Mouse (Mus musculus): ENCODE measurements around the gene Oxsr1. TPM values are rescaled to one million over a fixed set of nuclear protein-coding genes. Genes with fewer than 3 reads are reported as not detected.

The Oxsr1 gene
- polyA plus RNA-seq, 1 experiment from 2014 or later: 4.8 TPM

GRCm38 (mm10) chr9:119337842-119338241 is 15.6 kb upstream of the Oxsr1 start:
- no peak overlapping the region for H3K4me3 ChIP-seq (replicated peaks)
- no peak overlapping the region for H3K27ac ChIP-seq (replicated peaks)
- no peak for ATAC-seq (ENCODE audit: insufficient read depth)
- no peaks in the 10 kb centered on the region for H3K9me3 ChIP-seq (replicated peaks)
- no peak overlapping the region for H3K9ac ChIP-seq
- peaks cover 16% of the 10 kb centered on the region; the same call in 1 of the 2 replicates for H3K36me3 ChIP-seq (replicated peaks)
- peaks cover 54% of the 10 kb centered on the region for H3K4me1 ChIP-seq (replicated peaks)
- WGBS (ENCODE audit: insufficient replicate concordance): 89% methylated on average over 14 of the region's 14 CpGs
- no peaks in the 10 kb centered on the region for H3K27me3 ChIP-seq
- no peak overlapping the region for H3K4me2 ChIP-seq

- H3K27ac ChIP-seq (replicated peaks): no peak overlapping the region
- peaks cover 16% of the 10 kb centered on the region; the same call in 1 of the 2 replicates for H3K36me3 ChIP-seq (replicated peaks)
- H3K4me2 ChIP-seq: no peak overlapping the region
- WGBS (ENCODE audit: insufficient replicate concordance): 65% methylated on average over 4 of the region's 4 CpGs
- no peak overlapping the region for H3K4me3 ChIP-seq (replicated peaks)
- ATAC-seq (ENCODE audit: insufficient read depth): no peak
- peaks cover 36% of the 10 kb centered on the region for H3K4me1 ChIP-seq (replicated peaks)
- no peaks in the 10 kb centered on the region for H3K27me3 ChIP-seq
- H3K9ac ChIP-seq: no peak overlapping the region
- no peaks in the 10 kb centered on the region for H3K9me3 ChIP-seq (replicated peaks)
These were observed 13.3 kb upstream of the Oxsr1 start for GRCm38 (mm10) chr9:119335571-119335970.

- H3K27me3 ChIP-seq: no peaks in the 10 kb centered on the region
- H3K9ac ChIP-seq: no peak overlapping the region
- no peak for ATAC-seq (ENCODE audit: insufficient read depth)
- no peak overlapping the region for H3K4me3 ChIP-seq (replicated peaks)
- H3K9me3 ChIP-seq (replicated peaks): no peaks in the 10 kb centered on the region
- H3K27ac ChIP-seq (replicated peaks): peak overlapping the region; percentile 51; the same call in 1 of the 2 replicates
- WGBS (ENCODE audit: insufficient replicate concordance): 69% methylated on average over 2 of the region's 2 CpGs
- peaks cover 29% of the 10 kb centered on the region for H3K4me1 ChIP-seq (replicated peaks)
- H3K4me2 ChIP-seq: no peak overlapping the region
- peaks cover 16% of the 10 kb centered on the region; the same call in 1 of the 2 replicates for H3K36me3 ChIP-seq (replicated peaks)
These were observed 12.6 kb upstream of the Oxsr1 start for GRCm38 (mm10) chr9:119334834-119335233.

GRCm38 (mm10) chr9:119334324-119334723 is 12.1 kb upstream of the Oxsr1 start:
- WGBS (ENCODE audit: insufficient replicate concordance): 14% methylated on average over 10 of the region's 10 CpGs
- Histone ChIP-seq H3K9ac (no peak overlapping the region), H3K4me2 (peak overlapping the region; percentile 37; the same call in 1 of the 2 replicates)

GRCm38 (mm10) chr9:119330186-119330963 is 8.1 kb upstream of the Oxsr1 start:
- H3K36me3 ChIP-seq (replicated peaks): no peaks in the 10 kb centered on the region
- no peak overlapping the region for H3K4me3 ChIP-seq (replicated peaks)
- no peaks in the 10 kb centered on the region for H3K9me3 ChIP-seq (replicated peaks)
- no peak overlapping the region for H3K4me2 ChIP-seq
- H3K9ac ChIP-seq: no peak overlapping the region
- WGBS (ENCODE audit: insufficient replicate concordance): 71% methylated on average over 15 of the region's 15 CpGs
- H3K4me1 ChIP-seq (replicated peaks): peaks cover 11% of the 10 kb centered on the region
- ATAC-seq (ENCODE audit: insufficient read depth): no peak
- H3K27ac ChIP-seq (replicated peaks): no peak overlapping the region
- H3K27me3 ChIP-seq: no peaks in the 10 kb centered on the region

More at GRCm38 (mm10) chr9:119334324-119334723, 12.1 kb upstream of the Oxsr1 start:
- Histone ChIP-seq H3K27me3 (no peaks in the 10 kb centered on the region), H3K9me3 (replicated peaks) (no peaks in the 10 kb centered on the region), H3K4me3 (replicated peaks) (no peak overlapping the region), H3K4me1 (replicated peaks) (peaks cover 26% of the 10 kb centered on the region), H3K27ac (replicated peaks) (peak overlapping the region; percentile 51; the same call in 1 of the 2 replicates), H3K36me3 (replicated peaks) (peaks cover 16% of the 10 kb centered on the region; the same call in 1 of the 2 replicates)
- no peak for ATAC-seq (ENCODE audit: insufficient read depth)

GRCm38 (mm10) chr9:119328488-119328887 is 6.3 kb upstream of the Oxsr1 start:
- H3K9ac ChIP-seq: no peak overlapping the region
- no peak overlapping the region for H3K4me3 ChIP-seq (replicated peaks)
- no peaks in the 10 kb centered on the region for H3K27me3 ChIP-seq
- H3K4me2 ChIP-seq: no peak overlapping the region
- no peak for ATAC-seq (ENCODE audit: insufficient read depth)
- H3K36me3 ChIP-seq (replicated peaks): no peaks in the 10 kb centered on the region
- H3K9me3 ChIP-seq (replicated peaks): no peaks in the 10 kb centered on the region
- H3K27ac ChIP-seq (replicated peaks): no peak overlapping the region
- whole genome bisulfite sequencing (ENCODE audit: insufficient replicate concordance): 39% methylated on average over 3 of the region's 3 CpGs
- H3K4me1 ChIP-seq (replicated peaks): peaks cover 12% of the 10 kb centered on the region

- Histone ChIP-seq H3K36me3 (replicated peaks) (no peaks in the 10 kb centered on the region), H3K4me3 (replicated peaks) (peak overlapping the region; percentile 86), H3K9me3 (replicated peaks) (no peaks in the 10 kb centered on the region), H3K27me3 (no peaks in the 10 kb centered on the region), H3K4me2 (peak overlapping the region; percentile 96), H3K9ac (0 out of 2 replicates have a peak overlapping the region, but pooled peaks have one; percentile 77), H3K27ac (replicated peaks) (no peak overlapping the region; the same call in 1 of the 2 replicates), H3K4me1 (replicated peaks) (peaks cover 41% of the 10 kb centered on the region)
- no peak for ATAC-seq (ENCODE audit: insufficient read depth)
- 32% methylated on average over 1 of the region's 1 CpGs for WGBS (ENCODE audit: insufficient replicate concordance)
These were observed 1.9 kb upstream of the Oxsr1 start for GRCm38 (mm10) chr9:119324130-119324529.

GRCm38 (mm10) chr9:119323260-119323645 is 1.0 kb upstream of the Oxsr1 start:
- Histone ChIP-seq H3K27ac (replicated peaks) (peak overlapping the region; percentile 99), H3K9me3 (replicated peaks) (no peaks in the 10 kb centered on the region), H3K36me3 (replicated peaks) (no peaks in the 10 kb centered on the region), H3K4me3 (replicated peaks) (peak overlapping the region; percentile 86), H3K27me3 (no peaks in the 10 kb centered on the region), H3K4me1 (replicated peaks) (peaks cover 41% of the 10 kb centered on the region), H3K9ac (peak overlapping the region; percentile 77), H3K4me2 (peak overlapping the region; percentile 96)
- no peak for ATAC-seq (ENCODE audit: insufficient read depth)
- WGBS (ENCODE audit: insufficient replicate concordance): 2% methylated on average over 9 of the region's 9 CpGs

GRCm38 (mm10) chr9:119321392-119322229 is 616 bp downstream of the Oxsr1 start:
- under 1% methylated on average over 59 of the region's 59 CpGs for WGBS (ENCODE audit: insufficient replicate concordance)
- peak overlapping the region; percentile 86 for H3K4me3 ChIP-seq (replicated peaks)
- ATAC-seq (ENCODE audit: insufficient read depth): peak; percentile 2

GRCm38 (mm10) chr9:119320946-119321345 is 1.3 kb downstream of the Oxsr1 start:
- Histone ChIP-seq H3K4me3 (replicated peaks) (peak overlapping the region; percentile 86), H3K9me3 (replicated peaks) (no peaks in the 10 kb centered on the region), H3K9ac (peak overlapping the region; percentile 83), H3K4me2 (peak overlapping the region; percentile 96), H3K27me3 (no peaks in the 10 kb centered on the region), H3K36me3 (replicated peaks) (no peaks in the 10 kb centered on the region), H3K4me1 (replicated peaks) (peaks cover 41% of the 10 kb centered on the region), H3K27ac (replicated peaks) (0 out of 2 replicates have a peak overlapping the region, but pooled peaks have one; percentile 99)
- WGBS (ENCODE audit: insufficient replicate concordance): 8% methylated on average over 7 of the region's 7 CpGs
- ATAC-seq (ENCODE audit: insufficient read depth): no peak

More at GRCm38 (mm10) chr9:119321392-119322229, 616 bp downstream of the Oxsr1 start:
- Histone ChIP-seq H3K4me2 (peak overlapping the region; percentile 96), H3K27ac (replicated peaks) (peak overlapping the region; percentile 99), H3K36me3 (replicated peaks) (no peaks in the 10 kb centered on the region), H3K4me1 (replicated peaks) (peaks cover 41% of the 10 kb centered on the region), H3K9me3 (replicated peaks) (no peaks in the 10 kb centered on the region), H3K9ac (peak overlapping the region; percentile 83), H3K27me3 (no peaks in the 10 kb centered on the region)

GRCm38 (mm10) chr9:119320446-119320845 is 1.8 kb downstream of the Oxsr1 start:
- no peaks in the 10 kb centered on the region for H3K27me3 ChIP-seq
- H3K4me2 ChIP-seq: peak overlapping the region; percentile 96
- H3K9me3 ChIP-seq (replicated peaks): no peaks in the 10 kb centered on the region
- H3K27ac ChIP-seq (replicated peaks): no peak overlapping the region
- no peaks in the 10 kb centered on the region for H3K36me3 ChIP-seq (replicated peaks)
- peaks cover 41% of the 10 kb centered on the region for H3K4me1 ChIP-seq (replicated peaks)
- H3K4me3 ChIP-seq (replicated peaks): no peak overlapping the region; the same call in 1 of the 2 replicates
- ATAC-seq (ENCODE audit: insufficient read depth): no peak
- H3K9ac ChIP-seq: no peak overlapping the region
- WGBS (ENCODE audit: insufficient replicate concordance): 82% methylated on average over 7 of the region's 7 CpGs

Measured in liver, embryonic 15.5 days (tissue).